Mouse (Mus musculus) right cerebral cortex, postnatal 10 days (tissue): ENCODE measurements around the gene Chic2.

ENCODE experiments used
- DNase-seq, 2 experiments: peaks; one replicate each; pipeline ENCODE4 v3.0.0; 2021; ENCODE audit warnings: low spot score in 2 of 2

Gene Chic2

DNA sequence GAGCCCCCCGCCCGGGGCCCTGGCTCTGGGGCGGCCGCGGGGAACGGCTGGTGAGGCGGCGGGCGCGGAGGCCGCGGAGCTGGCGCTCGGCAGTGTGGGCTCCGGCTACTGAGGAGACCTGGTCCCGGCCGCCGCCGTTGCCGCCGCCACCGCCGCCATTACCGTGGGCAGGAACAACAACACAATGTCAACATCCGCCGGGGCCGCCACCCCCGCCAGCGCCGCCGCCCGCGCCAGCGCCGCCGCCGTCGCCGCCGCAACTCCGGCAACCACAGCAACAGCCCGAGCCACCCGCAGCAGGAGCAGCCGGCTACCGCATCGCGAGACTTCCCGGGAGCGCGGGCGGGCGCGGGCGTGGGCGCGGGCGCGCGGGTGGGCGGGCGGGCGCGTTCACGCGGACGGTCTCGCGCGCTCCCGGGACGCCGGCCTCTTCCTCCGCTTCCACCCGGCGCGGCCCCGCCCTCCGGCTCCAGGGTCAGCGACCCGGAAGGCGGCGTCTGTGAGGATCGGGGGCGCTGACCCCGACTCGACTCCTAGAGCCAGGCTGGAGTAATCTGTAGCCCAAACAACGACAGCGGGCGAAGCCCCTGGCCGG, at the start of gene Chic2:
Gene Chic2 (minus strand): TSS at position 465 of the 595 bp plus-strand sequence.
- DNase-seq, result peak; percentile 90 to 91

DNA sequence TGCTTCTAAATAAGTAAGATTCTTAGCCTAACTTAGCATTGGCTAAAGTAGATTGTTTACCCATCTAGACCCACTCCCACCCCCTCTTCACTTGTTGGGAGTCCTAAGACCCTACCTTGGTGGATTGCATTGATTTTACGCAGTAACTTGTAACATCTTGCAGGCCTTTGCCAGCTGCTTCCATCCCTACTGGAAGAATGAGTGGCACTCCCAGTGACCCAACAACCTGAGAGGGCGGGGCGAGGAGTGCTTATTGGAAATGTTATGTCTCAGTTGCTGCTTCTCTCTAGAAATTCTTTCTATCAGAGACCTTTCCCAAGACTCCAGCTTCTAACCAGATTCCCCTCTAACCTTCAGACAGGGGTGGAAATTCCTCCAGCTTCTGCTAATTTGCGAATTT, 41.3 kb upstream of the Chic2 start:
- no peak for DNase-seq

GRCm38 (mm10) chr5:75085521-75085875, 40.9 kb upstream of the Chic2 start:
- peak; percentile 32 to 34 for DNase-seq

DNA sequence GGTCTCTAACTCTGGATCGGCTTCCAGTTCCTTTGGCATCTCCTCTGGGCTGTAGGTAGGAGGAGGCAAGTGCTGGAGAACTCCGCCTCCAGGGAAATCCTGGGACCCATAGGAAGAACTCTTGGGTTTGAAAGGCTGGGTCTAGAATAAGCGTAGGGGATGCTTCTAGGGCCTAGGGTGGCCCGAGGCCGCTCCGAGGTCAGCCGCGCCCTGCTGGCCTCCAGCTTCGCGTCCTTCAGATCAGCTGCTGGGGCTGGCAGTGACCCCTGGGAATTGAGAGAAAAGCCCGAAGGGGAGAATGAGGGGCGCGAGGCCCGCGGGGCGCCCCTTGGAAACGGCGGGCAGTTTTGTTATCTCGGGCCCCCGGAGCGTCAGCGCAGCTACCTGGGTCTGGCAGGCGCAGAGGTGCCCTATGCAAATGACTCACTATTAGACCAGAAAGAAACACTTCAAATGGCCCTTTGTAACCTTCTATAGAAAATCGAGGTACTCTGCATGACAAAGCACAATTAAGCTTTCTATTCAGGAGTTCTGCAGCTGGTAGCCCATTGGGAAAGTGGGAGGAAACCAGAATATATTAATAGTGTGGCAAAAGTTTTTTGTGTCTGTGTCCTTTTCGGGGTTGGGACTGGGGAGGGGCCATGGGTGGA, 40.4 kb upstream of the Chic2 start:
- DNase-seq, result no peak

DNA sequence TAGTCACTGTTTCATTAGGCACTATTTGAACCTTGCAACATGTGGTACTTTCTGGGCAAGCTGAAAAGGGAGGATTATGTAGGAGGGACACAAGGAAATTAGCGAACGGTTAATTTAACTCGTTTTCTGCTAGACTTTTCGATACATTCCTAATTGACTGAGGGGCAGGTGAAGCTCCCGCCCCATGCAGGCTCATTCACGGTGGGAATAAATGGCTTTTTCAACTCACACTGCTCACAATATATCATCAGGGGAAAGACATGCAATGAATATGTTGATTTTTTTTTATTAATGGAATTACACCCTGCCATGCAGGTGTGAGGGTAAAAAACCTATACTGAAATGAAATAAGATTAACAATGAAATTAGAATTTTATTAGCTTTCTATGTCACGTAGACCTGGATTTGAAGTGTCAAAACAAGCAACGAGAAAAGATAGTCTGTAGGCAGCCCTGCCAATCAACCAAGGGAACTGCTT, 39.9 kb upstream of the Chic2 start:
- no peak for DNase-seq

DNA sequence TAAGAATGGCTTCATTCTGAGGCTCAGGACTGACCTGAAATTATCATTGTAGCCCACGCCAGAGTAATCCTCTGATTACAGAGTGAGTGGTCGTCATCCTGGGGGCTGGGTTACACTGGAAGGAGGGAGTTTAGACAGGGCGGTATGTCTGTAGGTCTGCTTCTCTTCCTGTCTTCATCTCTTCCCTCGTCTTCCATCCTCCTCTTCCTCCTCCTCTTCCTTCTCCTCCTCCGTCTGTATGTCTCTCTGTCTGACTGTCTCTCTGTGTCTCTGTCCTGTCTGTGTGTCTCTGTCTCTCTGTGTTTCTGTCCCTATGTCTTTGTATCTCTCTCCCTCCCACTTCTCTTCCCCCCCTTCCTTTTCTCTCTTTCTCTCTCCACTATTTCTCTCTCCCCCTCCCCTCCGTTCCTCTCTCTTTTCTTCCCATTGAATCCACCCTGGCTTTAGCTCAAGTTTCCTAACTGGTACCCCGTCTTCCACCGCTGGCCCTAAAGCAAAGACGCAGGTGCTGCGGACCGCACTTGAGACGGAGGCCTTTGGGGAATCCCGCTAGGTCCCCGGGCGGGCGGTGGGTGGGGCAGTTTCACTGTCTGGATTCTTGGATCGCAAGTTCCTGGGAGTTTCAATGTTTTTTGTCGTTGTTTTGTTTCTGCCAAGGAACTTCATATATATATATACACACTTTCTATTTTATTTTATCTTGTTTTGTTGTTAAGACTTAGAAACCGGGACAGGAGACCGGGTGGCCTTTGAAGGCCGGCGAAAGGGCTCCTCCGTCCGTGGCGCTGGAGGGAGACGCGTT, 39.2 kb upstream of the Chic2 start:
- DNase-seq, result no peak

DNA sequence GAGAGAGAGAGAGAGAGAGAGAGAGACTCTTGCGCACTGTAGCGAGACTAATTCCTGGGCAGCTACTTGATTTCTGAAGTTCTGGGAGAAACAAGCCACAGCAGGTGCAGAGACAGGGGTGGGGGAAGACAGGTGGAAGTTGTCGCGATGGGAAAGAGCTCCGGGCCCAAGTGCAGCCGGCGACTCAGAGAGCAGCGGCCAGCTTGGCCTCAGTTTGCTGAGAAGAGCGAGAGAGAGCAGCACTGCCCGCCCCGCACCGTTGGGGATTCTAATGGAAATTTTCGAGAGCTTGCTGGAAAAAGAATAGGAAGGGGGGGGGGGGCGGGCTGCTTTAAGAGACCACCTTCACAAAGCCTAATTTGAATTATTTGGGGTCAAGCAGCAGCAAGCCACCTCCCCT, 38.5 kb upstream of the Chic2 start:
- no peak for DNase-seq

- no peak for DNase-seq
Observed at GRCm38 (mm10) chr5:75082439-75082838, 37.9 kb upstream of the Chic2 start.

- DNase-seq, result no peak
Observed at GRCm38 (mm10) chr5:75079564-75079963, 35.0 kb upstream of the Chic2 start.

DNA sequence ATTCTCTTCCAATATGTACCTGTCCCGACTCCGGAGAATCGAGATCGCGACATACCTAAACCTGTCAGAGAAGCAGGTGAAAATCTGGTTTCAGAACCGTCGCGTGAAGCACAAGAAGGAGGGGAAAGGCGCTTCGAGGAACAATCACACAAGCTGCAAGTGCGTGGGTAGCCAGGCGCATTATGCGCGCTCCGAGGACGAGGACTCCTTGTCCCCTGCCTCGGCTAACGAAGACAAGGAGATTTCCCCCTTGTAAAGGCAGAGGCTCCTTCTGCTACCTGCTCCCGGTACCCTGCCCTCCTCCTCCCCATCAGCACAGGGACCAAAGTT, 32.4 kb upstream of the Chic2 start:
- DNase-seq, result no peak

DNA sequence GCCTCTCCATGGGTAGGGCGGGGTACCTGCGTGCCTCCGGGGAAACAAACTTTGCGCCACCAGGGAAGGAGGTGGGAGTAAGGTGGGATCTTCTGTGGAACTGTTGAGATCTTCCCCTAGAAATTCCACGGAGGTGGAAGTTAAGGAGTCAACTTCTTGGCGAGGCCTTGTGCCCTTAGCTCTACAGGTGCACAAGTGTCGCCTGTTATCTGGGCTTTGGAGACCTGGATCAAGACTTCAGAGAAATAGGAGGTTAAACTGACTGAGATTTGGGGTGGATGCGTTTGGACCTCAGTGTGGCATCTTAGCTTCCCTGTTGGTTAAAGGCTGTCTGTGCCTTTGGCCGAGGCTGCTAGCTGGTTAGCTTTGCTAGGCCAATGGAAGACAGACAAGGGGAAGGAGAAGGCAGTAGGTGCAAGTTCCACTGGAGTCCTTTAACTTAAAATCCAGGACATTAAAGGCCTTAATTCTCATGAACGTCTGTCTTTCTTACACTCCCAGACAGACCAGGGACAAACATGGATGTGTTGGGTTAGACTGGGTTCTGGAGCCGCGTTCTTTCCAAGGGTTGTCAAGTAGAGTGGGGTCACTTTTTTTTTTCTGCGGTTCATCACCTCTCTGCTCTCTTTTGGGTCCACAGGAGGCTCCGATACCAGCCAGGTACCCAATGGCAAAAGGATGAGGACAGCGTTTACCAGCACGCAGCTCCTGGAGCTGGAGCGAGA, 31.9 kb upstream of the Chic2 start:
- no peak for DNase-seq

GRCm38 (mm10) chr5:75075383-75075941, 30.9 kb upstream of the Chic2 start, which contains the start of gene Gsx2:
Gsx2 (plus strand) TSS chr5:75075601.
- peak; percentile 30 to 32 for DNase-seq

- DNase-seq, result no peak
Observed at GRCm38 (mm10) chr5:75074537-75075382, 30.2 kb upstream of the Chic2 start.

DNA sequence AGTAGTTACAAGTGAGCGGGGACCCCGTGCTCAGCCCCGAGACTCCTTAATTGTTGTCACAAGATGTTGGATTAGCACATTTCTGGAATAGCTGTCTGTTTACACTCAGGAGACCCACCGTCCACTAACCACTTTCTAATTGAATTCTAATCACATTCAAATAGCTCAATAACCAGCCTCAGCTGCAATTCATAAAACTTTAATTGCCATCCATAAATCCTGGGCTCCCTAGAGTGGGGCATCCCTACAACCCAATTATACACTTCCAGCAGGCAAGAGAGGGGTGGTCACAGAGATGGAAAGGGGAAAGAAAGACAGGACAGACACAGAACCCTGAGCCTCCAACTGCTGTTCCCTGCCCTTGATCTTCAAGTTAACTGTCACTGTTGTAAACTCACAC, 29.6 kb upstream of the Chic2 start:
- DNase-seq, result no peak

- no peak for DNase-seq
Observed at GRCm38 (mm10) chr5:75073684-75074083, 29.1 kb upstream of the Chic2 start.

- no peak for DNase-seq
Observed at GRCm38 (mm10) chr5:75073167-75073566, 28.6 kb upstream of the Chic2 start.

GRCm38 (mm10) chr5:75072532-75072931, 28.0 kb upstream of the Chic2 start:
- no peak for DNase-seq

DNA sequence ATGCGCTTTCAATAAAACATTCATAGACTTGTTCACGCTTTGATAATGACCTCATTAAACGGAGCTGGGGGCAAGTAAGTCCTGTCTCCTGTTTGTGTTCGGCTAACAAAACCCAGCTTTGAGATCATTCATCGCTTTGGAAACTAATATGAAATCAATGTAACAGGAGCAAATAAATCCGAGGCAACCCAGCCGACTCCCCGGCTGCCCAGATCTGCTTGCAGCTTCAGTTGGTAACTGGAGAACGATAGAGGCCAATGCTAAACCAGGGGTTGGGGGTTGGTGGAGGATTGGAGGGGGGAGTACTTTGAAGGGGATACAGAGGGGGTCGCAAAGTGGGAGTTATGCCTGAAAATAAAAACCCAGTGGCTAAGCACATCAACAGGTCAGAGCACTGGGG, 27.4 kb upstream of the Chic2 start:
- DNase-seq, result no peak

DNA sequence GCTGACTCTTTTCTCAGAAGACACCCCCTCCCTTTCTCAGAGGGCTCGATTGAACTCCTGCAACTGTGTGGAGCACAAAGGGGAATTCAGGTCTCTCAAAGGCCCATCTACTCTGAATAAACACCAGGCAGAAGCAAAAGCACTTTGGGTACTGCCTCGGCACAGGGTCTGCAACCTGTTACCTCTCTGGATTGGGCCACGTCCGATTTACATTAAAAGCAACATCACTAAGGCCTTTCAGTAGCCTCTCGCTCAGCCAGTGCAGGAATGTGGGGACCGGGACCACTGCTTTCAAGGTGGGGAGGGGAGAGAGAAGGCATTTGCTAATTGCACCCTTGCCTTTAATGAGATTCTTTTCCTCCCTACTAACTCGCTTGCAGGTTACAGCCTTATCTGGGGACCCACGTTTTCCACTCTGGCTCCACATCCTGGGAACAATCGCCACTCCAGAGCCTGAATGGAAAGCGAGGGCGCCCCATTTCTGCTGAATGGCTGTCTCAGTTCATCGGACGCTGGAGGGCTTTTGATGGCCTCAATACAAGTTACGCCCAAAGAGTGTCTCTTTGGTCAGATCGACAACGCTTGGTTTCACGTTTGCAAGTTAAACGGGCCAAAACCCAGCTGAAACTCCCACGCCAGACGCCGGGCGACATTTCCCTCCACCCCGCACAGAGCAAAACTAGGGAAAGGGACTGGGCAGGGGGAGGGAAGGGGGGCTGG, 26.2 kb upstream of the Chic2 start:
- DNase-seq, result no peak

- no peak for DNase-seq
Observed at GRCm38 (mm10) chr5:75070132-75070531, 25.6 kb upstream of the Chic2 start.
